Mouse (Mus musculus) myocyte (in vitro differentiated cells): ENCODE measurements around the gene Sdhaf3.

ENCODE experiments used
- POLR2A ChIP-seq: IDR thresholded peaks from one replicate; pipeline ENCODE4 v1.6.1; 2011; ENCODE audit warnings: low read depth, mild to moderate bottlenecking, control low read depth, moderate library complexity; ENCODE audit not compliant: insufficient read length
- TCF12 ChIP-seq: IDR thresholded peaks from one replicate; pipeline ENCODE4 v1.6.1; 2011; ENCODE audit warnings: mild to moderate bottlenecking, control low read depth; ENCODE audit not compliant: poor library complexity, insufficient read depth, severe bottlenecking

DNA sequence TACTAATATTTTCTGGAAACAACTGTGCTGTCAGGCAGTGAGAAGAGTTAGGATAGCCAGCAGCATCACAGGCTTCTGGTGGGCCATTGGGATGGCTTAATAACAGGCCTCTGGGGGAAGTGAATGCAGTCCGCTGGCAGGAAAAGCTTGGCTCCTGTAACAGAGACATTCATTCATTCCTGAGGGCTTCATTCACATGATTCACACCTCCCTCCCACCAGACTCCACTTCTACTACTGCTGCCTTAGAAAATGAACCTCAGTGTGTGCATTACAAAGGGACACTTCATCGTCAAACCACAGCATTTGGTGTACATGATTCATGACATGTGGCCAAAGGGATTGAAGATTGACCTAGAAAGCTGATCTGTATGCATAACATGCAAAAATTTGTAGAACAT lies 128.6 kb downstream of the Sdhaf3 start:
- TF ChIP-seq POLR2A (no peak), TCF12 (no peak)
